Mouse (Mus musculus): ENCODE measurements around the gene Tmem233. TPM values are rescaled to one million over a fixed set of nuclear protein-coding genes. Genes with fewer than 3 reads are reported as not detected.

Gene Tmem233
- polyA plus RNA-seq, 1 experiment = not detected

GRCm38 (mm10) chr5:116009091-116009851, 73.8 kb downstream of the Tmem233 start:
- no peaks in the 10 kb centered on the region for H3K27me3 ChIP-seq (ENCODE audit: control insufficient read depth, insufficient read depth, low read length)
- TF ChIP-seq CTCF (IDR thresholded peaks at IDR 0.05; ENCODE audit: control insufficient read depth, insufficient read depth, insufficient replicate concordance, low read depth, low read length) (no peak), POLR2A (IDR thresholded peaks at IDR 0.05; ENCODE audit: control insufficient read depth, low read depth, low read length) (no peak)
- no peak overlapping the region for H3K4me3 ChIP-seq (ENCODE audit: control insufficient read depth, low read depth, low read length)
- peaks cover 4% of the 10 kb centered on the region; the same call in 1 of the 2 replicates for H3K4me1 ChIP-seq (ENCODE audit: control insufficient read depth, insufficient read depth, low read length)
- no peaks in the 10 kb centered on the region; the same call in 1 of the 2 replicates for H3K36me3 ChIP-seq (ENCODE audit: control insufficient read depth, insufficient read depth, low read length)
- H3K27ac ChIP-seq (ENCODE audit: control insufficient read depth, insufficient read depth, low read depth, low read length) = no peak overlapping the region

GRCm38 (mm10) chr5:116007723-116008122, 75.3 kb downstream of the Tmem233 start:
- no peaks in the 10 kb centered on the region for H3K27me3 ChIP-seq (ENCODE audit: control insufficient read depth, insufficient read depth, low read length)
- no peak for TF ChIP-seq CTCF (IDR thresholded peaks at IDR 0.05; ENCODE audit: control insufficient read depth, insufficient read depth, insufficient replicate concordance, low read depth, low read length)
- TF ChIP-seq POLR2A (IDR thresholded peaks at IDR 0.05; ENCODE audit: control insufficient read depth, low read depth, low read length) = no peak
- H3K4me1 ChIP-seq (ENCODE audit: control insufficient read depth, insufficient read depth, low read length) = peaks cover 4% of the 10 kb centered on the region
- H3K27ac ChIP-seq (ENCODE audit: control insufficient read depth, insufficient read depth, low read depth, low read length) = no peak overlapping the region
- H3K4me3 ChIP-seq (ENCODE audit: control insufficient read depth, low read depth, low read length) = no peak overlapping the region
- H3K36me3 ChIP-seq (ENCODE audit: control insufficient read depth, insufficient read depth, low read length) = no peaks in the 10 kb centered on the region; the same call in 1 of the 2 replicates

GRCm38 (mm10) chr5:116006324-116007099, 76.5 kb downstream of the Tmem233 start:
- H3K27ac ChIP-seq (ENCODE audit: control insufficient read depth, insufficient read depth, low read depth, low read length) = no peak overlapping the region
- H3K27me3 ChIP-seq (ENCODE audit: control insufficient read depth, insufficient read depth, low read length) = no peaks in the 10 kb centered on the region
- no peak overlapping the region for H3K4me3 ChIP-seq (ENCODE audit: control insufficient read depth, low read depth, low read length)
- peaks cover 4% of the 10 kb centered on the region for H3K4me1 ChIP-seq (ENCODE audit: control insufficient read depth, insufficient read depth, low read length)
- no peaks in the 10 kb centered on the region; the same call in 1 of the 2 replicates for H3K36me3 ChIP-seq (ENCODE audit: control insufficient read depth, insufficient read depth, low read length)
- no peak for TF ChIP-seq POLR2A (IDR thresholded peaks at IDR 0.05; ENCODE audit: control insufficient read depth, low read depth, low read length)
- no peak for TF ChIP-seq CTCF (IDR thresholded peaks at IDR 0.05; ENCODE audit: control insufficient read depth, insufficient read depth, insufficient replicate concordance, low read depth, low read length)

GRCm38 (mm10) chr5:116004271-116004670, 78.8 kb downstream of the Tmem233 start:
- no peak for TF ChIP-seq CTCF (IDR thresholded peaks at IDR 0.05; ENCODE audit: control insufficient read depth, insufficient read depth, insufficient replicate concordance, low read depth, low read length)
- no peak for TF ChIP-seq POLR2A (IDR thresholded peaks at IDR 0.05; ENCODE audit: control insufficient read depth, low read depth, low read length)
- Histone ChIP-seq H3K27me3 (ENCODE audit: control insufficient read depth, insufficient read depth, low read length) (no peaks in the 10 kb centered on the region), H3K4me1 (ENCODE audit: control insufficient read depth, insufficient read depth, low read length) (peaks cover 4% of the 10 kb centered on the region), H3K4me3 (ENCODE audit: control insufficient read depth, low read depth, low read length) (no peak overlapping the region), H3K36me3 (ENCODE audit: control insufficient read depth, insufficient read depth, low read length) (no peaks in the 10 kb centered on the region; the same call in 1 of the 2 replicates), H3K27ac (ENCODE audit: control insufficient read depth, insufficient read depth, low read depth, low read length) (no peak overlapping the region)

- H3K4me3 ChIP-seq (ENCODE audit: control insufficient read depth, low read depth, low read length) = no peak overlapping the region
- H3K27me3 ChIP-seq (ENCODE audit: control insufficient read depth, insufficient read depth, low read length) = no peaks in the 10 kb centered on the region
- no peak for TF ChIP-seq CTCF (IDR thresholded peaks at IDR 0.05; ENCODE audit: control insufficient read depth, insufficient read depth, insufficient replicate concordance, low read depth, low read length)
- no peak for TF ChIP-seq POLR2A (IDR thresholded peaks at IDR 0.05; ENCODE audit: control insufficient read depth, low read depth, low read length)
- H3K4me1 ChIP-seq (ENCODE audit: control insufficient read depth, insufficient read depth, low read length) = peaks cover 4% of the 10 kb centered on the region
- no peak overlapping the region for H3K27ac ChIP-seq (ENCODE audit: control insufficient read depth, insufficient read depth, low read depth, low read length)
- no peaks in the 10 kb centered on the region; the same call in 1 of the 2 replicates for H3K36me3 ChIP-seq (ENCODE audit: control insufficient read depth, insufficient read depth, low read length)
Measured at GRCm38 (mm10) chr5:116003825-116004224, 79.2 kb downstream of the Tmem233 start.

- Histone ChIP-seq H3K36me3 (ENCODE audit: control insufficient read depth, insufficient read depth, low read length) (no peaks in the 10 kb centered on the region; the same call in 1 of the 2 replicates), H3K27me3 (ENCODE audit: control insufficient read depth, insufficient read depth, low read length) (no peaks in the 10 kb centered on the region), H3K4me3 (ENCODE audit: control insufficient read depth, low read depth, low read length) (no peak overlapping the region), H3K4me1 (ENCODE audit: control insufficient read depth, insufficient read depth, low read length) (peaks cover 4% of the 10 kb centered on the region), H3K27ac (ENCODE audit: control insufficient read depth, insufficient read depth, low read depth, low read length) (no peak overlapping the region)
- TF ChIP-seq POLR2A (IDR thresholded peaks at IDR 0.05; ENCODE audit: control insufficient read depth, low read depth, low read length) (no peak), CTCF (IDR thresholded peaks at IDR 0.05; ENCODE audit: control insufficient read depth, insufficient read depth, insufficient replicate concordance, low read depth, low read length) (no peak)
Measured at GRCm38 (mm10) chr5:116003154-116003553, 79.9 kb downstream of the Tmem233 start.

GRCm38 (mm10) chr5:115997376-115997775, 85.7 kb downstream of the Tmem233 start:
- H3K36me3 ChIP-seq (ENCODE audit: control insufficient read depth, insufficient read depth, low read length) = no peaks in the 10 kb centered on the region; the same call in none of the 2 replicates
- no peak overlapping the region for H3K4me3 ChIP-seq (ENCODE audit: control insufficient read depth, low read depth, low read length)
- H3K27ac ChIP-seq (ENCODE audit: control insufficient read depth, insufficient read depth, low read depth, low read length) = no peak overlapping the region
- no peaks in the 10 kb centered on the region for H3K27me3 ChIP-seq (ENCODE audit: control insufficient read depth, insufficient read depth, low read length)
- peaks cover 5% of the 10 kb centered on the region for H3K4me1 ChIP-seq (ENCODE audit: control insufficient read depth, insufficient read depth, low read length)
- no peak for TF ChIP-seq POLR2A (IDR thresholded peaks at IDR 0.05; ENCODE audit: control insufficient read depth, low read depth, low read length)
- TF ChIP-seq CTCF (IDR thresholded peaks at IDR 0.05; ENCODE audit: control insufficient read depth, insufficient read depth, insufficient replicate concordance, low read depth, low read length) = no peak
